Mouse (Mus musculus) layer of hippocampus, postnatal 25 days (tissue): ENCODE measurements around the gene Tmem253. TPM values are rescaled to one million over a fixed set of nuclear protein-coding genes. Genes with fewer than 3 reads are reported as not detected.

Source experiments
- DNase-seq, 2 experiments: peaks; one replicate each; pipeline ENCODE4 v3.0.0; 2022; ENCODE audit warnings: mixed read lengths in 2 of 2, low spot score in 1 of 2; ENCODE audit errors: extremely low spot score in 1 of 2
- total RNA-seq, 2 experiments: library from RNA; stranded (reverse); gene quantifications; 2 replicates each; pipeline ENCODE4 v1.2.3; 2021

The Tmem253 gene
- 1 to 10 TPM in 1 of 2 experiments, under 1 TPM in 1; 0.54 to 1.8 TPM for total RNA-seq

DNA sequence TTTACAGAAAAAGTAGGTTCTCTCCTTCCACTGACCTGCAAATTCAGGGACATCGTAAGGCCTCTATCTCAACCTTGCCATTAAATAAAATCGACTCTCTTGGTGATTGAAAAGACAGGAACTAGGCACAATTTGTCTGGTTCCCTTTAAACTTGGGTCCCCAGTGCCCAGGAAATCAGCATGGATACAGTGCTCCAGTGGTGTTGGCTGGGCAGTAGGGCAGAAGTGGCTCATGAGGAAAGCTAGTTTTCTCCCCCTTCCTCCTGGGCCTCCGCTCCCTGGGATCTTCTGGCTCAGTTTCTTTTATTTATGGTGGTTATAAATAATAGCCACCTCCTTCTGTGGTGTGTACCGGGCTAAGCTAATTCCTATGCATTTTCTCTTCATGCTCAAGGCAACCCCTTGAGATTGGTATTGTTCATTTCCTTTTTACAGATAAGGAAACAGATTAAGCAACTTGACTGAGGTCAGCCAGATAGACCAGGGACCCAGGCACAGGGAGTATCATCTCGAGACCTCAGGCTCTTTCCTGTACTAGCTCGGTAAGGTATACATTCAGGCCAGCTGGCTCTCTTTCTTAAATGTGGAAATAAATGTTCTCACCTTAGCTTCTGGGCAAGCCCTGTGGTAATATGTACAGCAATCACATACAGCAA is at the start of gene Tmem253:
Tmem253 (plus strand) TSS at position 214 of the 656 bp plus-strand sequence.
- DNase-seq: no peak

DNA sequence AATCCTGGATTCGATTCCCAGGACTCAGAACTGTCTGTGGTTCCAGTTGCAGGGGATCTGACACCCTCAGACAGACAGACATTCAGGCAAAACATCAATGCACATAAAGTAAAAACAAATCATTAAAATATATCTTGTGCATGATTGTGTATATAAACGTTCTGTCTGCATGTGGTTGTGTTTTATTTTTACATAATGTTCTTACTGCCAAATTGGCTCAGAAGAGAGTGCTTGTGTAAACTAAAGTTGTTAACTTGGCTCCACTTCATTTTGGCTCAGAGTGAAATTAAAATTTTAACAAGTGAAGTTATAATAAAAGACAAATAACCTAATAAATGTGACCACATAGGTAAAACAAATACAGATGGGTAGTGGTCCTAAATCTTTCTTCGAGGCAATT is 48.1 kb upstream of the Tmem253 start:
- DNase-seq: no peak

DNA sequence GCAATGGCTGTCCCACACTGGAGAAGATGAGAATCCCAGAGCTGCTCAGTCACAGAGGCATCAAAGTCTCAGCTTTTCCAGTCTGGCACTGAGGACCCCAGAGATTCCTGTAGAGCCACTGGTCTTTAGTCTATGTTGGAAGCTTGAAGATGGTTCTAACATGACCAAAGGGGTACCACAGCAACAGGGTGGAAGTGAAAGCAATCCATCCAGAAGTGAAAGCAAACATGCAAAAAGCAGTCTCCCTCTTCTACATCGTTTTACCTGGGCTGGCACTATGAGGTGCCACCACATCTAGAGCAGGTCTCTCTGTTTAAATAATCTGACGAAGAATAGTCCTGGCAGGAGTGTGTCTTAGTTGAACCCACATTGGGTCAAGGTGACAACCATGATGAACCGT is 36.2 kb upstream of the Tmem253 start:
- DNase-seq: no peak

DNA sequence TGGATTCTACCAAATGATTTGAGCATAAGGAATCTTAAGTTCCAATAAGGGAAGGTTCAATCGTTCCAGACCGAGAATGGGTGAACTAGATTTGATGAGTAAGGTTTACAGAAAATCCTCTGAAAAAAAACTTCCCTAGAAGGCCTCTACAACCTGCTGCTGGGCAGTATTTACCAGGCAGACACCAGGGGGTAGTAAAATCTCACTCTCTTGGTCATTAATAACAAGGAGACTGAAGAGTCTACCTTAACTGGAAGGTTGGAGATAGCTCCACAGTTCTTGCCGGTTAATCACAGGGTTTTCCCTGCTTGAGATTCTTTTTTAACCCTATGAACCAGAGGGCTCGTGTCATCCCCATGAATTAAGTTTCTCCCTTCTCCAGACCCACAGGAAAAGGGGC is 32.2 kb upstream of the Tmem253 start:
- no peak for DNase-seq

DNA sequence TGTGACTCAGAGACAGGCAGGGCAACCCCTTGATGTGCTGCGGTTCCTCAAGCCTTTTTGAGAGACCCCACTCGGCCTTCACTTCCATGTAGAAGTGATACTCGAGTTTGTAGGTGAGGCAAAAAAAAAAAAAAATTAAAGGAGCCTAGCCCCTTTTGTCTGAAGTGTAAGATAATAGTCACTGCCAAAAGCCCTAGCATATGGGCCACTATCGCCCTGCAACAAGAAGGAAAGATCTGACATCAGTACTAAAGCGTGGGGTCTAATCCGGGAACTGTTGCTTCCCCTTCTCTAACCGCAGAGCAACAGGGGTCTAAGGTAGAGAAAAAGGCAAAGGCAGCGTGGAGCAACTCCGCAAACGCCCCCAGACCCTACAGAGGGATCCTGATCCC is 31.6 kb upstream of the Tmem253 start:
- DNase-seq: no peak

DNA sequence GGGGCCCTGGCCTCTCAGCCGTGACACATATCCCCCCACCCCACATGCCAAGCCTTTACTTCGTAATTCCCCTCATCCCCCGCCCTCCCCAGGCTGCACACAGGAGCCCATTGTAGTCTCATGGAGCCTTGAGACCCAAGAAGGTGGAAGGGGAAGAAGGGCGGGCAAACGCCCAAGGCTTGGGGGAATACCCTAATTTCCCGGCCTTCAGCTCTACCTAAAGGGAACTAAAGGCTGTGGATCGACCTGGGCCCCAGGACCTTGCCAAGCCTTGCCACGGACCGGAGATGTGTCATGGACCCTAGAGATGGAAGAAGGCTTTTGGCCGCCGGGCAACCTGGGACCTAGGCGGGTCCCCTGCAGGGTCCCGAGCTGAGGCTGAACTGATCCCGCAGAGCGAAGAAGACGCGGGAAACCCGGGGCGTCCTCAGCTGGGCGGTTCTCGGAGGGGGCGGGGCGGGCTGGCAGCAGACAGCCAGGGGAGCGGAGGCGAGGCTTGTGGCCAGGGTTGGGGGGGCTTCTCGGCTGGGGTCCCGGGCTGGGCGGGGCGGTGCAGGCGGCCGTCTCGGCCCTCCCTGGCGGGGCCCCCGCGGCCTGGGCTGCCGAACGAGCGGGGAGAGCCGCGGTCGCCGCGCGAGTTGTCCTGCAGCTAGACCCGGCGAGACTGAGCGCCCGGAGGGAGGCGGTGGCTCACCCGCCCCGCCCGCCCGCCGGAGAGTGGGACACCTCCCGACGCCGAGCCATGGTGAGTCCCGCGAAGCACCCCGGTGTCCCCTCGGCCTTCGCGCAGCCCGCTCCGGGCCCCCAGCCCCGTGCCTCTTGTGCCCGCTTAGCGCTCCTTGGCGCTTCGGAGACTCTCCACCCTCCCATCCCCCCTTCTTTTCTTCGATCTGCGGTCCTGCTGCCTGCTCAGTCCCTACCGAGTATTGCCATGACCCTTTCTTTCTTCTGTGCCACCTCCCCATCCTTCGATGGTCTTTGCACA is 30.9 kb upstream of the Tmem253 start, which contains the start of gene Arhgef40:
Arhgef40 (plus strand) TSS at position 473 of the 985 bp plus-strand sequence.
- DNase-seq: peak in 1 of 2 experiments; percentile 57

DNA sequence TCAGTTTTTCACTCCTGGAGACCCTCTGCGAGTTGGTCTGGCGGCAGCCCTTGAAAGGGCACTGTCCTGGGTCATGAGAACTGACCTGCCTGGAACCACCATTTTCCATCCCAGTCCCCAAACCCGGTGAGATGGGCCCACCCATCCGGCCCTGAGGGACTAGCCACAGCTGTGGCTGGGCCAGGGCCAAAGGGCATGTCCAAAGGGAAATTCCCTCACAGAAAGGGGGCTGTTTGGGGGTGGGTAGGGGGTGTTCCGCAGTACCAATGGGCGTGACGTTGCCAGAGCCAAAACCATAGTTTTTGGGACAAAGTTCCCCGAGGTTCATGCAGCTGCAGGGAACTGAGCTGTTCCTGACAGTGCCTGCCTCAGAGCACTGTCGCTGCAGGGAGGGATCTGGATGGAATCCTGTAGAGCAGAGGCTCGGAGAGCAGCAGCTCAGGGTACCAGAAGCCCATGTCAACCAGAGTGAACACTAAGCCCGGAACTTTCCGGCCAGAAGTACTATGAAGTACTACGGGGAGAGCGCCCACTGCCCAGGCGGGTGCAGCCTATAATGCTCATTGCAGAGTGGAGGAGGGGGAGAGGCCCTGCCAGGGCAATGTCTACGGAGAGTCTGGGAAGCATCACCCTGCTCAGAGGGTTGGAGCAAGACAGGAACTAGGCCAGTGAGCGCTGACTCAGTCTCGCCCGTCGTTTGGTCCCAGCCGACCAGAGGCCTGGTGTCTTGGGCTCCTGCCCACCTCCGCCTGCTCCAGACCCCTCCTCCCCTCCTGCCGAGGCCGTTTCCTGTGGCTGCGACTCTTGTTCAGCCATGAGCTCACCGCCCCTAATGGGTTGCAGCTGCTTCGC is 29.9 kb upstream of the Tmem253 start:
- no peak for DNase-seq

DNA sequence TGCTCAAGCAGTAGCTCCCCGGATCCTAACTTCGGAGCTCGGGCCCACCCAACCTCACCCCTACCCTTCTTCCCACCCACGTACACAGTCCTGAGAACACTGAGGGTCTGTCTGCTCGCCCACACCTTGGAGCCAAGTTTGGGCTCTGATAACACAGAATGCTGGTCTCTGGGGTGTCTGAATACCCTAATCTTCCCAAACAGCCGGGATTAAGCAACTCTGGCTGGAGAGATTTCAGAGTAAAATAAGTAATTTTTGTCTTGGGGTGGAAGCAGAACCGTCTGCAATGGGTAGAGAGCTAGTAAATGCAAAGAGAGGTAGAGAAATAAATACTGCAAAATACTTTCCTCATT is 29.3 kb upstream of the Tmem253 start:
- no peak for DNase-seq

DNA sequence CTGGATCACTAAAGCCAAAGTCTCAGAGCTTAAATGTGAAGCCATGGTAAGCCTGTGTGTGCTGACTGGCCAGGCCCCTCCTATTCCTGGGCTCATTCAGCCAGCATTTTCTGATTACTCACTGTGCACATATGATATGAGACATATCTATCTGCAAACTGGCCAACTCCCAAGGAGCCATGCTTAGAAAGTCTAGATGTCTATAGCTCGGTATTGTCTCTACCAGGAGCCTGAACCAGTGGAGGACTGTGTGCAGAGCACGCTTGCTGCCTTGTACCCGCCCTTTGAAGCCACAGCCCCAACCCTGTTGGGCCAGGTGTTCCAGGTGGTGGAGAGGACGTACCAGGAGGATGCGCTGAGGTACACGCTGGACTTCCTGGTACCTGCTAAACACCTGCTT is 28.3 kb upstream of the Tmem253 start:
- no peak for DNase-seq

DNA sequence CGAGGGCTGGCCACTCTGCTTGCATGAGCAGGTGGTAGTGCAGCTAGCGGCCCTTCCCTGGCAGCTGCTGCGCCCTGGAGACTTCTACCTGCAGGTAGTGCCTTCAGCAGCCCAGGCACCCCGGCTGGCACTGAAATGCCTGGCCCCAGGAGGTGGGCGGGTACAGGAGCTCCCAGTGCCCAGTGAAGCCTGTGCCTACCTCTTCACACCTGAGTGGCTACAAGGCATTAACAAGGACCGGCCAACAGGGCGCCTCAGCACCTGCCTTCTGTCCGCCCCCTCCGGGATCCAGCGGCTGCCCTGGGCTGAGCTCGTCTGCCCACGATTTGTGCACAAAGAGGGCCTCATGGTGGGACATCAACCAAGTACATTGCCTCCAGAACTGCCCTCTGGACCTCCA is 26.7 kb upstream of the Tmem253 start:
- DNase-seq: no peak

DNA sequence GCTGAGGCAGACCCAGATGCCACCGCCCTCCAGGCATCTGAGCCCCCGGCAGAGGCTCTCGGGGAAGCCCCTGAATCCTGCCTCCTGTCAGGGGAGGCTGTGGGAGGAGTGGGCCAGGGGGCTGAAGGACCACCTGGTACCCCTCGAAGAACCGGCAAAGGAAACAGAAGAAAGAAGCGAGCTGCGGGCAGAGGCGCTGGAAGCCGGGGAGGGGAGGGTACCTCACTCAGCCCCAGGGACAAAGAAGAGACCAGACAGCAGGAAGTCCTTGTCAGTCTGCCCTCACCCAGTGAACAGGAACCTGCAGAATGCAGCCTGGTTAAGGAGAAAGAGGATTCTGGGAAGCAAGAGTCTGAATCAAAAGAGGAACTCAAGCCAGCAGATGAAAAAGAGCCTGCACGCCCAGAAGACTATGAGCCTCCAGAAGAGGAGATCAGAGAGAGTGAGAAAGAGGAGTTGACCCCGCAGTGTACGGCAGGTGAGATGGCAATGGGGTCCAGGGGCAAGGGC is 25.9 kb upstream of the Tmem253 start:
- DNase-seq: no peak

DNA sequence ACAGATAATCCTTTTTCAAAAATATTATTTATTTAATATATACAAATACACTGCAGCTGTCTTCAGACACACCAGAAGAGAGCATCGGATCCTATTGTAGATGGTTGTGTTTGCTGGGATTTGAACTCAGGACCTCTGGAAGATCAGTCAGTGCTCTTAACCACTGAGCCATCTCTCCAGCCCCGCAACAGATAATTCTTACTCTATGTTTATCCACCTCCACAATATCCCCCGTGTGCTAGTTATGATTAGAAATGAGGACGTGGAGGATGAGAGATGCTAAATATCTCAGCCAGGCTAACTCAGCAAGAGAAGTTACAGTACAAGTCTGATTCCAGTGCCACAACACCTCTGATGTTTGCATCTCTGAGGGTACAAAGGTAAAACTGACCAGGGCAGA is 21.0 kb upstream of the Tmem253 start:
- DNase-seq: no peak

DNA sequence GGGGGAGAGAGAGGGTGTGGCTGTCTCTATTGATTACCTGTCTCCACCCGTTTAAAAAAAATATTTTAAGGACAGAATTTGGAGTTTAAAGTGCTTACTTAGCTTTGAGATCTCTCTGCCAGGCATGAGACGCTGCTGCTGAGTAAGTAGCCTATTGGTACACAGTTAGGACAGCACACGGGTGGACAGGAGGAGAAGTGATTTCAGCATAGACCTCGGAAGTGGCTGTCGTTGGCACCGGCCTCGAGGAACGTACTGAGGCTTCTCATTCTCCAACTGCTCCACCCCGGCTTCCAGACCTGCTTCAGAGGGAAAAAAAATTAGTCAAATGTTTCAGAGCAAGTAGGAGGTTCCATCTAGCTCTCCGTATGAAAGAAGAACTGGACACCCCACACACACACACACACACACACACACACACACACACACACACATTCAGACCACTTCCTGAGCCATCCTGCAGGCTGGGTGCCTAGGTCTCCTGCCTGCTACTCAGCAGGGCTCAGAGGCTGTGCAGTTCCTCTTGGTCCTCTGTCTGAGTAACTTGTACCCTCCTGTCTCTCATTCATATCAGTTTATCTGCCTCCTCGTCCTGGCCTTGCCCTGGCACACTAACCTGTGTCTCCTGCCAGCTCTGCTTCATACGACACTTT is 20.1 kb upstream of the Tmem253 start:
- DNase-seq: no peak

DNA sequence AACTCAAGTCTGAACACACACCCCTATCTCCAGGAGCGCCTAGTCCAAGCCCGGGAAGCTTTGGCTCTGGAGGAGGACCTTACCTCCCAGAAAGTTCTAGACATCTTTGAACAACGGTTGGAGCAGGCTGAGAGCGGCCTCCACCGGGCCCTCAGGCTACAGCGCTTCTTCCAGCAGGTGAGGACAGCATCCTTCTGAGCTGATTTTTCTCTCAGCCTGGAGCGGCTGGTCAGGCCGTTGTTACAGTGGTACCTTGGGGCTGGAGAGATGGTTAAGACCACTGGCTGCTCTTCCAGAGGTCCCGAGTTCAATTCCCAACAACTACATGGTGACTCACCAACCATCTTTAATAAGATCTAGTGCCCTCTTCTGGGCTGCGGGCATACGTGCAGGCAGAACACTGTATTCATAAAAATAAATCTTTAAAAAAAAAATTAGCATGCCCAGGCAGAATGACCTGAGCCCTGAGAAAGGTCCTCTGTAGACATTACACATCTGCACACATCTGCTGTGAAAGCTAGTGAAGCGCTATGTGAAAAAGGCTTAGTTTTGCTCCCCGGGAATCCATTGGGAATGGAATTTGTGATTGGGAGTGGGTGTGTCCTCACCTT is 19.1 kb upstream of the Tmem253 start:
- no peak for DNase-seq

DNA sequence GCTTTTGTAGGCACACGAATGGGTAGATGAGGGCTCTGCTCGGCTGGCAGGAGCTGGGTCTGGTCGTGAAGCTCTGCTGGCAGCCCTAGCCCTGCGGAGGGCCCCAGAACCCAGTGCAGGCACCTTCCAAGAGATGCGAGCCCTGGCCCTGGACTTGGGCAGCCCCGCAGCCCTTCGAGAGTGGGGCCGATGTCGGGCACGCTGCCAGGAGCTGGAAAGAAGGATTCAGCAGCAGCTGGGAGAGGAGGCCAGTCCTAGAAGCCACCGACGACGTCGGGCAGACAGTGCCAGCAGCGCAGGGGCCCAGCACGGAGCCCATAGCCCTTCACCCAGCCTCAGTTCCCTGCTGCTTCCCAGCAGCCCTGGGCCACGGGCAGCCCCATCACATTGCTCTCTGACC is 18.6 kb upstream of the Tmem253 start:
- DNase-seq: no peak

DNA sequence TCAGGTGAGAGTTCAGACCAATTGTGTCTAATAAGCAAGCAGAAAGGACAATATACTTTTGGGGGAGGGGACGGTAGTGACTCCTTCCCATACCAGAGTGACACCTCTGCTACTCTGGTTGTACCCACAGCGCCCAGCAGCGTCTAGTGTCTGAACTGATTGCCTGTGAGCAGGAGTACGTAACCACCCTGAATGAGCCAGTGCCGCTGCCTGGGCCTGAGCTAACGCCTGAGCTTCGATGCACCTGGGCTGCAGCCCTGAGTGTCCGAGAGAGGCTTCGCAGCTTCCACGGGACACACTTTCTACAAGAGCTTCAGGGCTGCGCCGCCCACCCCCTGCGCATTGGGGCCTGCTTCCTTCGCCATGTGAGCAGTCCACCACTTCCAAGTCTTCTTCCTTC is 18.0 kb upstream of the Tmem253 start:
- DNase-seq: no peak

DNA sequence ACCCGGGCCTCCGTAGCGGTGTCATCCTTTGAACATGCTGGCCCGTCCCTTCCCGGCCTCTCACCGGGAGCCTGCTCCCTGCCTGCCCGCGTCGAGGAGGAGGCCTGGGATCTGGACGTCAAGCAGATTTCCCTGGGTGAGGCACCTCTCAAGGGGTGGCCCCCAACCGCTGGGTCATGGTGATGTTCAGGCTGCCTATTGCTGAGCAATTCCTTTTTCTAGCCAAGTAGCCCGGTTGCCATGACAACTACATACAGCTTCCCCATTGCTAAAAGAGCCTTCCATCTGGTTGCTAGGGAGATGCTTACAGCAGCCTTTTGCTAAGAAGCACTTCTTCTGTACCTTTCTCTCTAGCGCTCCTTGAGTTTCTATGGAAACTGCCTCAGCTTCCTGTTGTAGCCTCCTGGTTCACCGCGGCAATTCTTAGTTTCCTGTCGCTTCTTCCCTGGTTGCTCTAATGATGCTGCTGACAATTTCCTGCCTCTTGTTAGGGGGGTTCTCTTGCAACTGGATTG is 11.4 kb upstream of the Tmem253 start:
- DNase-seq: peak; percentile 53 to 63

DNA sequence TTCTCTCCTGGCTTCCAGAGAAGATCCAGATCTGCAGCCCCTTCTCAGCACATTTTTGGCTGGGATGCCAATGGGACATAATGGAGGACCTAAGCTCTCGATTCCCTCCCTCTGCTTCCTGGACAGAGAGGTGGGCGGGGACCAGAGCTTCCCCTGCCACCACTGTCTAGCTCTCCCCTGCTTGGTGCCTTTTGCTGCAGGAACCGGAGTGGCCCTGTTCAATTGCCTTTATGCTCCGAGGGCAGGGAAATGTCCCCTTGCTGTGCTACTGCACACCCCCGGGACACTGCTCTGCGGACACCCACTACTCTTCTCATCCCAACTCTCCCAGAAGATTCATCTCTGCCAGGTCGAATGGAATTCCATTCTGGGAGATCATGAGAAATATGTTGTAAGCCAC is 10.3 kb upstream of the Tmem253 start:
- no peak for DNase-seq

DNA sequence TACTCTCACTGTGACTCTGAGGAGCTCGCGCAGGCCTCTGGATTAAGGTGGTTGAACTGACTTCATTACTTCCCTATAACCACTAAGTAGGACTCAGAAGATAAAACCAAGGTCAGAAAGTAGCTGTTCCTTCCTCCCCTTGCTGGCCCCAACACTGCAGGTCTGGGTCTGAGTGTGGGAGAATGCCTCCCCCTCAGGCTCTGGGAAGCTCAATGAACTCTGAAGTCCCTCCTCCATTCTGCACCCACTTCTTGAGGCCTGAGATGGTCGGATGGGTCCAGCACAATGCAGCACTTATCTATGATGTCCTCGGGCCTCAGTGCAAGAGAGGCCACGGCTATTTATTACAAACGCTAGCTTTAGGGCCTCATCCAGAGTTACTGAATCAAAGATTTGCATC is 9.8 kb upstream of the Tmem253 start:
- DNase-seq: no peak
